Mouse (Mus musculus) brain, adult 2 months (tissue): ENCODE measurements around the gene Olfr907.

Experiments
- DNase-seq: peaks from one replicate; pipeline ENCODE4 v3.0.0; 2011; ENCODE audit warnings: low read depth, low spot score

Gene Olfr907

GRCm38 (mm10) chr9:38495501-38495900 lies at the start of gene Olfr907:
Olfr907 (plus strand) TSS chr9:38495801.
- DNase-seq, result no peak

- DNase-seq, result no peak
Measured at GRCm38 (mm10) chr9:38447352-38447751, 48.2 kb upstream of the Olfr907 start, which contains the start of gene Olfr902. Olfr902 (plus strand) TSS chr9:38447652.

- DNase-seq, result no peak
Measured at GRCm38 (mm10) chr9:38462844-38463243, 32.8 kb upstream of the Olfr907 start, which contains the start of gene Olfr904. Olfr904 (plus strand) TSS chr9:38463144.

- DNase-seq, result no peak
Measured at GRCm38 (mm10) chr9:38470807-38471206, 24.8 kb upstream of the Olfr907 start, which contains the start of gene Olfr905. Olfr905 (plus strand) TSS chr9:38471107.

GRCm38 (mm10) chr9:38486785-38487184 lies 8.8 kb upstream of the Olfr907 start, which contains the start of gene Olfr906:
Olfr906 (plus strand) TSS chr9:38487085.
- no peak for DNase-seq

- DNase-seq, result no peak
Measured at GRCm38 (mm10) chr9:38512353-38512752, 16.8 kb downstream of the Olfr907 start.

- no peak for DNase-seq
Measured at GRCm38 (mm10) chr9:38521280-38521679, 25.7 kb downstream of the Olfr907 start, which contains the start of gene Olfr911-ps1. Olfr911-ps1 (plus strand) TSS chr9:38521580.

- no peak for DNase-seq
Measured at GRCm38 (mm10) chr9:38537549-38537948, 41.9 kb downstream of the Olfr907 start, which contains the start of gene Olfr910. Olfr910 (plus strand) TSS chr9:38537849.
